Mouse (Mus musculus) limb, embryonic 13.5 days (tissue): ENCODE data around the gene Smndc1. TPM values are rescaled to one million over a fixed set of nuclear protein-coding genes. Genes with fewer than 3 reads are reported as not detected.

Experiments
- ATAC-seq: fragments of 200-750 bp; cut with Nextera tagmentation; 2 replicates; pipeline ENCODE4 v1.8.0; 2017; ENCODE audit warnings: low read depth, moderate number of reproducible peaks, moderate TSS enrichment; ENCODE audit not compliant: low FRiP score
- H3K27ac ChIP-seq: fragments of 300-500 bp; sonication (generic); 2 replicates; pipeline ENCODE4 v1.5.1; 2015; ENCODE audit warnings: inconsistent platforms, mild to moderate bottlenecking, moderate library complexity
- H3K27me3 ChIP-seq: fragments of 300-500 bp; sonication (generic); 2 replicates; pipeline ENCODE4 v1.6.1; 2015; ENCODE audit warnings: mild to moderate bottlenecking, inconsistent platforms
- H3K36me3 ChIP-seq: fragments of 300-500 bp; sonication (generic); 2 replicates; pipeline ENCODE4 v1.6.1; 2015; ENCODE audit warnings: inconsistent platforms, mild to moderate bottlenecking, moderate library complexity
- H3K4me1 ChIP-seq: fragments of 300-500 bp; sonication (generic); 2 replicates; pipeline ENCODE4 v1.6.1; 2015; ENCODE audit warnings: inconsistent platforms
- H3K4me2 ChIP-seq: fragments of 300-500 bp; sonication (generic); replicated peaks from 2 replicates; pipeline ENCODE4 v1.6.1; 2015; ENCODE audit warnings: inconsistent platforms, mild to moderate bottlenecking, moderate library complexity
- H3K4me3 ChIP-seq: fragments of 300-500 bp; sonication (generic); 2 replicates; pipeline ENCODE4 v1.5.1; 2015; ENCODE audit warnings: moderate library complexity, mild to moderate bottlenecking, inconsistent platforms
- H3K9ac ChIP-seq: fragments of 300-500 bp; sonication (generic); 2 replicates; pipeline ENCODE4 v1.6.1; 2015; ENCODE audit warnings: mild to moderate bottlenecking, inconsistent platforms
- H3K9me3 ChIP-seq: fragments of 300-500 bp; sonication (generic); 2 replicates; pipeline ENCODE4 v1.6.1; 2016; ENCODE audit warnings: inconsistent platforms
- WGBS: fragments of 180-500 bp; shearing (Covaris S2); methylation state at CpG from one replicate; pipeline ENCODE4 v1.1.7; 2015; 5-methylcytosine and 5-hydroxymethylcytosine counted together
- polyA plus RNA-seq: library from polyadenylated mRNA; unstranded; fragments of >200 nt; fragmentation: Nextera tagmentation; extraction: Ambion mirVana; gene quantifications from 2 replicates; pipeline ENCODE4 v1.2.1, GENCODE M21; 2015

Gene Smndc1
- polyA plus RNA-seq, 1 experiment from 2014 or later: 41.0 TPM

GRCm38 (mm10) chr19:53393646-53394045 lies 3.3 kb upstream of the Smndc1 start:
- H3K27me3 ChIP-seq: no peaks in the 10 kb centered on the region
- peaks cover 5% of the 10 kb centered on the region for H3K36me3 ChIP-seq
- no peak for ATAC-seq

GRCm38 (mm10) chr19:53392781-53393343 lies 2.5 kb upstream of the Smndc1 start:
- H3K4me1 ChIP-seq: peaks cover 13% of the 10 kb centered on the region
- H3K27ac ChIP-seq: no peak overlapping the region
- H3K4me2 ChIP-seq: no peak overlapping the region
- no peak overlapping the region for H3K4me3 ChIP-seq
- H3K27me3 ChIP-seq: no peaks in the 10 kb centered on the region
- peaks cover 13% of the 10 kb centered on the region for H3K36me3 ChIP-seq
- no peak overlapping the region for H3K9ac ChIP-seq
- 79% methylated on average over 8 of the region's 8 CpGs for WGBS
- no peak for ATAC-seq
- no peaks in the 10 kb centered on the region for H3K9me3 ChIP-seq

More at GRCm38 (mm10) chr19:53393646-53394045, 3.3 kb upstream of the Smndc1 start:
- Histone ChIP-seq H3K4me1 (peaks cover 13% of the 10 kb centered on the region), H3K4me2 (no peak overlapping the region), H3K9me3 (no peaks in the 10 kb centered on the region), H3K9ac (no peak overlapping the region), H3K4me3 (no peak overlapping the region), H3K27ac (no peak overlapping the region)

GRCm38 (mm10) chr19:53391787-53392186 lies 1.4 kb upstream of the Smndc1 start:
- Histone ChIP-seq H3K36me3 (peaks cover 24% of the 10 kb centered on the region), H3K9ac (peak overlapping the region; percentile 82; the same call in 1 of the 2 replicates), H3K4me3 (peak overlapping the region; percentile 99), H3K27me3 (no peaks in the 10 kb centered on the region), H3K4me1 (peaks cover 13% of the 10 kb centered on the region), H3K4me2 (peak overlapping the region; percentile 79), H3K9me3 (no peaks in the 10 kb centered on the region), H3K27ac (no peak overlapping the region)
- no peak for ATAC-seq
- 88% methylated on average over 5 of the region's 5 CpGs for whole genome bisulfite sequencing

- Histone ChIP-seq H3K27me3 (no peaks in the 10 kb centered on the region), H3K27ac (no peak overlapping the region), H3K4me3 (peak overlapping the region; percentile 99), H3K9me3 (no peaks in the 10 kb centered on the region), H3K4me2 (peak overlapping the region; percentile 79), H3K36me3 (peaks cover 26% of the 10 kb centered on the region), H3K4me1 (peaks cover 13% of the 10 kb centered on the region), H3K9ac (peak overlapping the region; percentile 82)
- no peak for ATAC-seq
- WGBS: 41% methylated on average over 8 of the region's 8 CpGs
Observed at GRCm38 (mm10) chr19:53391386-53391785, 1.0 kb upstream of the Smndc1 start.

GRCm38 (mm10) chr19:53389851-53390431 lies 437 bp downstream of the Smndc1 start:
- Histone ChIP-seq H3K27me3 (no peaks in the 10 kb centered on the region), H3K4me1 (peaks cover 15% of the 10 kb centered on the region), H3K4me3 (peak overlapping the region; percentile 99), H3K9ac (peak overlapping the region; percentile 99), H3K4me2 (peak overlapping the region; percentile 64), H3K27ac (peak overlapping the region; percentile 99), H3K9me3 (no peaks in the 10 kb centered on the region), H3K36me3 (peaks cover 34% of the 10 kb centered on the region)
- ATAC-seq: peak; percentile 87
- under 1% methylated on average over 59 of the region's 59 CpGs for WGBS

- Histone ChIP-seq H3K36me3 (peaks cover 34% of the 10 kb centered on the region), H3K27me3 (no peaks in the 10 kb centered on the region), H3K9me3 (no peaks in the 10 kb centered on the region), H3K27ac (peak overlapping the region; percentile 99), H3K4me2 (peak overlapping the region; percentile 64), H3K9ac (peak overlapping the region; percentile 99), H3K4me1 (peaks cover 15% of the 10 kb centered on the region), H3K4me3 (peak overlapping the region; percentile 99)
- no peak for ATAC-seq
- WGBS: 14% methylated on average over 6 of the region's 6 CpGs
Observed at GRCm38 (mm10) chr19:53389417-53389816, 961 bp downstream of the Smndc1 start.

GRCm38 (mm10) chr19:53383336-53383735 lies 7.0 kb downstream of the Smndc1 start:
- H3K4me3 ChIP-seq: no peak overlapping the region
- no peak overlapping the region for H3K4me2 ChIP-seq
- no peak overlapping the region for H3K27ac ChIP-seq
- H3K36me3 ChIP-seq: peaks cover 76% of the 10 kb centered on the region
- no peaks in the 10 kb centered on the region for H3K9me3 ChIP-seq
- H3K4me1 ChIP-seq: peaks cover 2% of the 10 kb centered on the region; the same call in 1 of the 2 replicates
- ATAC-seq: no peak
- no peaks in the 10 kb centered on the region for H3K27me3 ChIP-seq
- no peak overlapping the region for H3K9ac ChIP-seq
- 95% methylated on average over 15 of the region's 15 CpGs for WGBS

GRCm38 (mm10) chr19:53378421-53378820 lies 12.0 kb downstream of the Smndc1 start:
- Histone ChIP-seq H3K4me2 (no peak overlapping the region), H3K27me3 (no peaks in the 10 kb centered on the region), H3K4me3 (no peak overlapping the region), H3K27ac (no peak overlapping the region), H3K36me3 (peaks cover 68% of the 10 kb centered on the region), H3K9ac (no peak overlapping the region), H3K4me1 (no peaks in the 10 kb centered on the region), H3K9me3 (no peaks in the 10 kb centered on the region)
- 90% methylated on average over 10 of the region's 10 CpGs for WGBS
- ATAC-seq: no peak

GRCm38 (mm10) chr19:53377652-53378051 lies 12.7 kb downstream of the Smndc1 start:
- no peak overlapping the region for H3K4me3 ChIP-seq
- ATAC-seq: no peak
- H3K4me2 ChIP-seq: no peak overlapping the region
- H3K36me3 ChIP-seq: peaks cover 66% of the 10 kb centered on the region
- no peaks in the 10 kb centered on the region for H3K4me1 ChIP-seq
- WGBS: 88% methylated on average over 8 of the region's 8 CpGs
- H3K9ac ChIP-seq: no peak overlapping the region
- no peaks in the 10 kb centered on the region for H3K27me3 ChIP-seq
- no peak overlapping the region for H3K27ac ChIP-seq
- no peaks in the 10 kb centered on the region for H3K9me3 ChIP-seq

- no peak overlapping the region for H3K9ac ChIP-seq
- H3K27ac ChIP-seq: no peak overlapping the region
- H3K4me1 ChIP-seq: peaks cover 8% of the 10 kb centered on the region; the same call in 1 of the 2 replicates
- peaks cover 63% of the 10 kb centered on the region for H3K36me3 ChIP-seq
- H3K4me2 ChIP-seq: no peak overlapping the region
- WGBS: 88% methylated on average over 9 of the region's 9 CpGs
- H3K4me3 ChIP-seq: no peak overlapping the region
- H3K9me3 ChIP-seq: no peaks in the 10 kb centered on the region
- no peak for ATAC-seq
- H3K27me3 ChIP-seq: no peaks in the 10 kb centered on the region
Observed at GRCm38 (mm10) chr19:53375816-53376215, 14.6 kb downstream of the Smndc1 start.

GRCm38 (mm10) chr19:53375299-53375698 lies 15.1 kb downstream of the Smndc1 start:
- Histone ChIP-seq H3K4me3 (no peak overlapping the region), H3K27ac (no peak overlapping the region), H3K9me3 (no peaks in the 10 kb centered on the region), H3K4me2 (no peak overlapping the region), H3K4me1 (peaks cover 12% of the 10 kb centered on the region), H3K27me3 (no peaks in the 10 kb centered on the region), H3K36me3 (peaks cover 57% of the 10 kb centered on the region), H3K9ac (no peak overlapping the region)
- 92% methylated on average over 6 of the region's 6 CpGs for WGBS
- ATAC-seq: no peak

- ATAC-seq: no peak
- Histone ChIP-seq H3K36me3 (peaks cover 49% of the 10 kb centered on the region), H3K9ac (no peak overlapping the region)
Observed at GRCm38 (mm10) chr19:53373570-53373969, 16.8 kb downstream of the Smndc1 start.

GRCm38 (mm10) chr19:53371666-53372065 lies 18.7 kb downstream of the Smndc1 start, which contains the start of gene Gm10197:
TSS of gene Gm10197 (minus strand) at chr19:53371766.
- WGBS: 76% methylated on average over 13 of the region's 13 CpGs
- Histone ChIP-seq H3K4me1 (peaks cover 40% of the 10 kb centered on the region), H3K4me2 (no peak within 1 kb of the TSS), H3K9me3 (no peaks in the 10 kb centered on the region), H3K4me3 (no peak within 1 kb of the TSS), H3K9ac (no peak within 1 kb of the TSS), H3K27me3 (no peaks in the 10 kb centered on the region), H3K36me3 (peaks cover 39% of the 10 kb centered on the region), H3K27ac (0 out of 2 replicates have a peak within 1 kb of the TSS, but pooled peaks have one; percentile 17)
- ATAC-seq: no peak

More at GRCm38 (mm10) chr19:53373570-53373969, 16.8 kb downstream of the Smndc1 start:
- Histone ChIP-seq H3K27ac (no peak overlapping the region), H3K4me2 (no peak overlapping the region), H3K4me1 (peaks cover 27% of the 10 kb centered on the region), H3K4me3 (no peak overlapping the region), H3K27me3 (no peaks in the 10 kb centered on the region), H3K9me3 (no peaks in the 10 kb centered on the region)
- WGBS: 88% methylated on average over 2 of the region's 2 CpGs
